Mouse (Mus musculus) kidney, adult 9 months (tissue): ENCODE data around the gene Ppp1r1c.

Experiments
- DNase-seq: peaks from one replicate; pipeline ENCODE4 v3.0.0; 2022

The Ppp1r1c gene

DNA sequence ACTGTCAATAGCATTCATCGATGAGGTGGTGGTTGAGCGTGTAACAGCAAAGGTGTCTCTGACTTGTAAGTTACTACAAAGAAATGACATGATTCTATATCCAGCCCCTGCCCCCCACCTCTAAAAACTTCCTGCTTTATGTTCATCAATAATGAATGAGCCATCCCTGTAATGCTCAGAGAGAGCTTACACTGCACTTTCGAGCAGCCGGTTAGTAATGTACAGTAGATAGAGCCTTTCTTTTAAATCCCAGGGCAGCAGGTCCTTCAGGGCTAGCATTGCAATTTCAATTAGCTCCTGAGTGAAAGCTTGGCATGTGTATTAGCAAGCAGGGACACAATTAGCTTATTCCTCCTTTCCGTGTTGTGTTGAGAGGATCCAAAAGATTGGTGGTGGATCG is at the start of gene Ppp1r1c:
Gene Ppp1r1c (plus strand): TSS at position 206 of the 400 bp plus-strand sequence.
- no peak for DNase-seq

- DNase-seq = peak; percentile 90
Measured at GRCm38 (mm10) chr2:79660417-79661185, 47.0 kb upstream of the Ppp1r1c start.

- no peak for DNase-seq
Measured at GRCm38 (mm10) chr2:79661486-79662104, 46.0 kb upstream of the Ppp1r1c start.

- peak; percentile 72 for DNase-seq
Measured at GRCm38 (mm10) chr2:79664532-79665286, 42.9 kb upstream of the Ppp1r1c start.

GRCm38 (mm10) chr2:79665492-79665891 is 42.1 kb upstream of the Ppp1r1c start:
- DNase-seq = no peak

DNA sequence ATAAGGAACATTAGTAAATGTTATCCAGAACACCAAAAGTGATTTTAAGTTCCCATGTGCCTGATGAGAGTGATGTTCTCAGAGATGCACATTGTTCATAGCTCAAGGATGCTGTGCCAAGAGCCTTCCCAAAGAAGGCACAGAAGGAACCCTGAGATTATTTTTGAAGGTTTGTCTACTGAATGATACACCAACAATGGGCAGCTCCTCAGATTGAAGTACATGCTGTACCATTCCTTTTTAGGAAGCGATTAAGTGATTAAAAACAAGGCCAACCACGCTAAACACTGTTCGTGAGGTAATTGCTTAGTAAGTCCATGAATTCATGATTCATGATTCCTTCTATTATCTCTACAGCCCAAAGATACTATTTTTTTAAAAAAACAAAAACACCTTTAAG is 32.3 kb upstream of the Ppp1r1c start:
- no peak for DNase-seq

DNA sequence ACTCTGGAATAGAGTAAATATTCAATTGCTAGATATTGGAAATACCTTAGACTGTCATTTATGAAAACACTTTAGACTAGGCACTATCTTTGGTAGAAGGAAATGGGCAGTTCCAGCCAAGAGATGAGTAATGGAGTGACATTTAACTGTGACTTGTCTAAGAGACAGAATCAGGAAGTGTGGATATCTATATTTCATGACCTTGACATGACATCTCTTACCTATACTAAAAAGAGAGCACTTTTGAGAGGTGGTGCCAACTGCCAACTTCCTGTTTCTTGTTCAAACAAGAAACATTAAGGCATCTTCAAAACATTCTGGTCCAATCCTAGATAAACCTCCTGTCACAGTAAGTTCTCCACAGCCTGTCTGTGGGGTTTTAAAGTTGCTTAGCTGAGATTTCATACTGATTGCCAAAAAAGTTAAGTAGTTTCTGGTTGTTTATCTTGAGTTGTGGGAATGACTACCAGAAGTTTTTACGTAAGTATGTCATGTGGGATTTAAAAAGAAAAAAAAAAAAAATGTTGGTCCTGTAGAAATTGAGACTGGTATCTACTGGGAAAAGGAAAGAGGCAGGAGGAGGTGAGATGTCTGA is 29.8 kb upstream of the Ppp1r1c start:
- no peak for DNase-seq

- DNase-seq = no peak
Measured at GRCm38 (mm10) chr2:79681672-79682071, 25.9 kb upstream of the Ppp1r1c start.

DNA sequence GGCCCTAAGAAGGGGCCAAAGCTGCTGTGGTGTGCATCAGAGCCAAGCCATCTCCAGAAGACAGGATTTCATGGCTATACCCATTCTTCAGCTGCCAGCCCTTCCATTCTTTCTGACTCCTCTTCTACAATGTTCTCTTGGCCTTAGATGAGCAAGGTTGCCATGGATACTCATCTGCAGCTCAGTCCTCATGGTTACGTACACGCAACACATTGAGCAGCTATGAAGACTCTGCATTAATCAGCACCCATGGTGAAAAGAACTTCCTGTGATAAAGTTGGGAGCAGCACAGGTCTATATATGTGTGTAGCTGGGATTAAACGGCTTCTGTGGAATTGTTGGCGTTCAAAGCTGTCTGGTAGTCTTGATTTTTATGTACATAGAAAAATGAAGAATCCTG is 24.3 kb upstream of the Ppp1r1c start:
- no peak for DNase-seq

DNA sequence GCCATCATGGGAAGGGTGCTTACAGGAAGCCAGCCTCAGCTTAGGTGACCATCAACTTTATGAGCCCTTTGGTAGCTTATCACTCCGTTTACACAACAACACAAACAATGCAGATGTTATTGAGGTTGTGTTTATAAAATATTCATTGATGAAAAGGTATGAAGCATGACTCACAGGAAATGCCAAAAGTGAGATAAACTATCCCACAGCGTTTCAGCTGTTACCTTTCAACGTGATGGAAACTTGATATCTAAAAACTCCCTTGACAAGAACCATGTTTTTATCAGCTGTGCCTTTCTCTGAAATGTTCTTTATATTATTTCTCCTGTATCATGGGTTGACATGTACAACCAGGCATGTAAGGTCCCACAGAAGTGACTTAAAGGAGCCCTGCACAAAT is 16.7 kb upstream of the Ppp1r1c start:
- no peak for DNase-seq

DNA sequence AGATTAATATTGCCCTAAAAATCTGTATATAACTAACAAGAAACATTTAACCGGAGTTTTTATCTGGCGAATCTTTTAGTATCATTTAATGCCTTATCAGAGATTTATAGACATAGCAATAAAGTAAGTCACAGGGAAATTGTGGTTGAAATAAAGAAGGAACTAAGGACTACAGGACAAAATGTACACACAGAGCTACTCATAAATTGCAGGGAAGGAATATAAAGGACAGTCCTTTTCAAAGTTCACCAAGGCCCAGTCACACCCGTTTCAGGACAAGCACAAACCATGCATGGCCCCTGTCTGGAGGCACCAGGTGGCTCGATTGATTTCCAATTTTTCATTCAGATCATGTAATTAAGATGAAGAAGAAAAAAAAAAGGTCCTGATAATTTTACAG is 12.4 kb upstream of the Ppp1r1c start:
- DNase-seq = no peak

GRCm38 (mm10) chr2:79695939-79696338 is 11.6 kb upstream of the Ppp1r1c start:
- DNase-seq = no peak

DNA sequence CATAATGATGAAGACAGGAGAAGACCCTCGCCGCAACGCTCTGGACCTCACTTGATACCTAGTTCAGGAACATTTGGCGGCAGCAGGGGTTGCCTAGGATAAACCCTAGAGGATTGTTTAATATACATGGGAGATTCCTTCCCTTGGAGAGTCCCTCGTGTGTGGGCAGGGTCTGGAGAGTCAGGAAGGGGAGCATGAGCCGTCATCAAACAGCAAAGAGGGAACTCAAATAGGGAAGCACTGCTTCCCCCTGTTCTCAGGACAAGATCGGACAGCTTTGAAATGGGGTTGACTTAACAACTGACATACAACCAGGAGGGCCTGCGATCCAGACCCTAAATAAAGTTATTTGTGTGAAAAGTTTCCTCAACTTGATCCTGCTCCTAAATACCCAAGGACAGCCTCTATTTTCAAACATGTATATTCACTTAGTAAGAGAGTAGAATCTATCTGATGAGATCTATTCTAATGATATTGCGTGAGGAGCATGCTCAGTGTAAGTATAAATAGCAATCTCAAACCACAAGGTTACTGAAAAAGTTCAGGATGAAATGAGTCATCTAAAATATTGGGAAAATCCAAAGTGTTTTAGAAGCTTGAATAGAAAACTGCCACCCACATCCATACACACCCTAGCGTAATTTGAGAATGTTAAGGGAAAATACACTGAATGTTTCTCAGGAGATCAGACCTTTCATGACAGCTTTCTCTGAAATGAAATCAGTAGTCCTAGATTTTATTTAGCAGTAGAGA is 10.9 kb upstream of the Ppp1r1c start:
- no peak for DNase-seq

GRCm38 (mm10) chr2:79698166-79698565 is 9.4 kb upstream of the Ppp1r1c start:
- DNase-seq = no peak

DNA sequence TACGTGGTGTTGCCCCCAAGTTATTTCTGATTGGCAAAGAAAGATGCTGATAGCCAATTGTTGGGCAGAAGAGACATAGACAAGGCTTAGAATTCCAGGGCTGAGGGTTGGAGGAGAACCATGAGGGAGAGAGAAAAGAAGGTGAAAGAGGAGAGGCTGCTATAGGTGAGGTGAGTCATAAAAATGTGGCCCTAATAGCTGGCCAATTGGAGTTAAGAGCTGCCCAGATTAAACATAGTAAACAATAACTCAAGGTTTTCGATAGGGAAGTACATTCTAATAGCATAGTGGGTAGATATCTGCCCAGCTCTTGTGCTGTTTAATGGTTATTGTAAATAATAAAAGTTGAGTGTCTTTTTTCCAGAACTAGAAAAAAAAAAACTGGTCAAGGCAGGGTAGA is 2.8 kb upstream of the Ppp1r1c start:
- no peak for DNase-seq

GRCm38 (mm10) chr2:79713662-79714091 is 6.1 kb downstream of the Ppp1r1c start:
- DNase-seq = no peak

- no peak for DNase-seq
Measured at GRCm38 (mm10) chr2:79714745-79715144, 7.2 kb downstream of the Ppp1r1c start.

DNA sequence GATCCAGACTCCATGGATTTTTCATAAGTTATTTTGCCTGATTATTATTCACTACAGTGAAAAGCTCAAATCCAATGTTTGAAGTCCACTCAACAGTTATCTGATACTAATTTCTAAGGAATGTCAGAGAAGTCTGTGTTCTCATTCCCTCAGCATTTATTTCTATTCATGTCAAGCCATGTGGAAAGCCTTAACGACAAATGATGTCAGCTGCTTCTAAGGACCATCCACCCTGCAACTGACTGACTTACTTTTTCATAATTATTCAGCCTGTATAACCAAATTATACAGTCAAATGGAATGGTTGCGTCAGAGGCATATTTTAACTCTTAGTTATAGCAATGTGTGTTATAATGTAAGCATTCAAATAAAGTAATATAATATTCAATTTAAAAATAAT is 8.3 kb downstream of the Ppp1r1c start:
- no peak for DNase-seq

DNA sequence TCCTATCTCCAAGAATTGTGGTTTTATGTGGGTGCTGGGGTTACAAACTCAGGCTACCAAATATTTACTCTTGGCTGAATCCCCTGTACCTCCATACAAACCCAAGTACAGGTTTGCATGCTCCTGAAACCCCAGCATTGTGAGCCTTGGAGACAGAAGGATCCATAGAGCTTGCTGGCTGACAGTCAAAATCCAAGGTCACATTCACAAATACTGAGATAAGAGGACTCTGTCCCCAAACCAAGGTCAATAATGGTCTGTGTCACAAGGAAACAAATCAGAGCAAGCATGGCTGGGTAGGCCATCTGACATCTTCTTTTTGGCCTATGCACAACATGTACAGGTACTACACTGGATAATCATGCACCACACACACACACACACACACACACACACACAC is 10.3 kb downstream of the Ppp1r1c start:
- DNase-seq = no peak

GRCm38 (mm10) chr2:79722415-79722814 is 14.8 kb downstream of the Ppp1r1c start:
- no peak for DNase-seq

DNA sequence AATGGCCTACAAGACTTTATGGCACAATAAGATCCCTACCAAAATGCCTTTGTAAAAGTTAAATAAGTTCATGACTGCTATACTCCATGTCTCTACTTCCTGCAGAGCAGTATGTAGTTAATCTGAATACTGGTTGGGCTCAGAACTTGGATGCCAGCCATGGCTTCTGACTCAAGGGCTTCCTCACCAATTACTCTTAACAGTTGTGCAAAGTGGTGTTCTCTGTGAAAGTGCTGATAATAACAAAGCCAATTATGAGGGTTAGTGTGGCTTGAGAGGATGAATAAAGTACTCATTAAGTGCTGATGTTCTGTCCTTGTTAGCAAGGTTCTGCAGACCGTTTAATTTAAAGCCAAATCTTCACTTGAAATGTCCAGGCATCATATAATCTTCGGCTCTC is 31.4 kb downstream of the Ppp1r1c start:
- peak; percentile 16 for DNase-seq

GRCm38 (mm10) chr2:79741966-79742365 is 34.4 kb downstream of the Ppp1r1c start:
- no peak for DNase-seq

DNA sequence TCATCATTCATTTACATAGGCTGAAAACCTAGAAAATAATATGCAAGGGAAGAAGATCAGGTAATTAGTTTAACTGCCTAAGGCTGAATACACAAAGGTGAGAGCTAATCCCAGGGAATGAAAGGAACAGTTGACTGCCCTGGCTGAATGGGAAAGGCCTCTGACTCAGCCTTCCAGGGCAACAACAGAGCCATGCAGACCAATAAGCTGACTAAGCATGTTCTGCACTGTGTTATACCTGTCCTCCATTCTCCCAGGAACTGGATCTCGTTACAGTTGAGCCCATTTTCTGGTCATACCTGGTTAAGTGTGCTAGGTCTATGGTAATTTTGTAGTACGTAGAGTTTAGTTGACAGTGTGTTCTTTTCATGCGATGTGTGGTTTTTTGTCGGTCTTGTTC is 36.6 kb downstream of the Ppp1r1c start:
- DNase-seq = no peak
